Mouse (Mus musculus) cerebellum, postnatal 4 days (tissue): ENCODE data around the gene Unk.
"Not testable (repeated sequence)": the region's sequence is repeated elsewhere in the genome, so short reads cannot be mapped to it uniquely, and the experiment has no call there.

Source experiments
- DNase-seq, 2 experiments: peaks; one replicate each; pipeline ENCODE4 v3.0.0; 2022; ENCODE audit warnings: low spot score in 2 of 2, mixed read lengths in 1 of 2

Unk gene

DNA sequence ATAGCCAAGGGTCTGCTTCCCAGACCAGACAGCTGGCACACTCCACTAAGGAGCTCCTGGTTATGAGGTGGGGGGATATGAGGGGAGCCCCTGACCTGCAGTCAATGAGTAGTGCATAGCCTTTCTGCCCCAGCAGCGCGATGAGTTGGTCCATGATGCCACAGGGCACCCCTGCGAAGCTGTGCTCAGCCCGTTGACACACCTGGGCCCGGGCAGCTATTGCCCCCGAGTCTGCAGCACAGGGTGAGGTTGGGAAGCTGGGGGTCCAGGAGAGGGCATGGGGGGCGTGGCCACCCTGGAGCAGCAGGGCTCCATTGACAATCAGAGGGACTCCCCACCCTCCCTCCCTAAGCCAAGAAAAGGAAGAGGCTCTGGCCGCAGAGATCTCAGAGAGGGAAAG lies 20.0 kb upstream of the Unk start:
- no peak for DNase-seq

DNA sequence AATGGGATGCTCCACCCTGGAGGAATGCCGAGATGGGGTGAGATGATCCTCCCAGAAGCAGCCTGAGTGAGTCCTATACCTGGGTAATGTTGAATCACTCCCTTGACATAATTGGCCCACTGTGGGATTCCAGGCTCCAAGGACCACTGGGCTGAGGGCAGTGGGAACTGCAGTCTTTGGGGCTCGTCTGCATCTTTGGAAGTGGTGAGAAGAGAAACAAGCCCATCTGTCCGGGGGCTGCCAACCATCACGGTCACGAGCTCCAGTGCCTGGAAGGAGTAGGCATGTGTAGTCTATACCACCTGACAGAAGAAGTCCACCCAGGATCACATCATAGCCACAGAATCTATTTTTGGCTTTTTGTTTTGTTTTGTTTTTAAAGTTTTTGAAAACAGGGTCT lies 19.2 kb upstream of the Unk start:
- no peak for DNase-seq

DNA sequence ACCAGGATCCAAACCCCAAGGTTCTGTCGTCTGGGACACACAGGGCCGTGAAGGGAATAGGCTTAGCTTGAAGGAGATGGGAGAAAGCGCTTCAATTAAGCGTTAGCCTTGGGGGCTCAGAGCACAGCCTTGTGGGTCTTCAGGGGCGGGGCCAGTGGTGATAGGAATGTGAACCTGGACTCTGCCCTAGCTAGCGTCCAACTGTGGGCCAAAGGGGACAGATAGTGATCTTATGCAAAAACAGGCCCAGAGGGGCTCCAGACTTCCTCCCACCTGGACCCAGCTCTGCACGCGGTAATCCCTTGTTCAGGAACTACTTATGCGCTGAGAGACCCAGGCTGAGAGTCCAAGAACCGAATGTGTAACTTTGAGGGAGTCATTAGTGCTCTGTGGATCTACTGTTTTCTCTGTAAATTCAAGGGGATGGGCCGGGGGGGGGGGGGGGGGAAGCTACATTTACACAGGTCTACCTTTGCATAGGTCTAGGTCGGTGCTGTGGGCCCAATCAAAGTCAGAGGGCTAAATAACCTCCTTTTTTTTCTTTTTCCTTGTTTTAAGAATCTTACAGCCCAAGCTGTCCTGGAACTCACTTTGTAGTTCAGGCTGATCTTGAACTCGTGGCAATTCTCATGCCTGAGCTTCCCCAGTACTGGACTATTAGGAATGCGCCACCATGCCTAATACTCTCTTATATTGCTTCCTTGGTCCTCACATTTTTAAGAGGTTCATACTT lies 18.4 kb upstream of the Unk start:
- DNase-seq: no peak

DNA sequence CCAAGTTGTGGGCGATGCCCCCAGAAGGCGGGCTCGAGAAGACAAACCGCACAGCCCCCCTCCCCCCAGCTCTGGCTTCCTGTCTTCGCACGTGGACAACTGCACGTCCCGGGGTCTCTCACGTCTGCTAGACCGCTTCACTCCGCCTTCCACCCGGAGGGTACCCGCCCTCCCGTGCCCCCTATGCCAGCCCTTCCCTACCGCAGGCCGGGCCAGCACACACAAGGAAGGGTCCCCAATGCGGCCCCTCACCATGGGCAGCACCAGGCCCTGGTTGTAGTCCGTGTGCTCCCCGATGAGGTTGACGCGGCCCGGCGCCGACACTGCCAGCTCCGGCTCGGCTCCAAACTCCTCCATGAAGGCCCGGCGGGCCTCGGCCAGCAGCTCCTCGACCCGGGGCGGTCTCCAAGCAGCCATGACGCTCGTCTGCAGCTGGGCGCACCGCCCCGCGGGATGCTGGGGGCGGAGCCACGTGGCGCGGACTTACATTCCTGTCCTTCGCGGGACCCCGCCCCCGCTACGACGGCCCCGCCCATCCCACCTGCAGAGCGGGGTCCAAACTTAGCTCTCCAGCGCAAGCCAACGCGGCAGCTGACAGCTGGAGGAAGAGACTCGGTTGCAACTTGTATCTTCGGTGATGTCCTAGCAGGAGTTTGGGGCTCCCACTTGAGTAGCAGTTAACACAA lies 17.7 kb upstream of the Unk start, which contains the start of gene Galk1:
TSS of gene Galk1 (minus strand) at position 458 of the 686 bp plus-strand sequence.
- peak; percentile 57 to 74 for DNase-seq

DNA sequence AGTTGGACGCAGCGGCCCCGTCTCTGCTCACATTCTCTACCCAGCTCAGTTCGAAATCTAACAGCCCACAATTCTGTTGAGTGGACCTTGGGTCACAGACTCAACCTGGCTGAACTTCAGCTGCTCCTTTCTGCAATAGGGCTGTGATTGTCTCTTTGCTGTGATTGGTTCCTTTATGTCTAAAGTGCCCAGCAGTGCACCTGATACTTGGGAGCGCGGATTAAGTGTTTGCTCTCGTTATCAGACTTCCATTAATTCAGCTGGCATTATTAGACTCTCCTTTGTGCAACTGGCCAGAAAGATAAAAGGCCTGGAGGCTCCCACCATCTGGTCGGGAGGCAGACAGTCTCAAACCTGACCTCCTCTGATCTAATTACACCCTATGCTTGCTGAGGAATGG lies 15.3 kb upstream of the Unk start:
- DNase-seq: no peak

DNA sequence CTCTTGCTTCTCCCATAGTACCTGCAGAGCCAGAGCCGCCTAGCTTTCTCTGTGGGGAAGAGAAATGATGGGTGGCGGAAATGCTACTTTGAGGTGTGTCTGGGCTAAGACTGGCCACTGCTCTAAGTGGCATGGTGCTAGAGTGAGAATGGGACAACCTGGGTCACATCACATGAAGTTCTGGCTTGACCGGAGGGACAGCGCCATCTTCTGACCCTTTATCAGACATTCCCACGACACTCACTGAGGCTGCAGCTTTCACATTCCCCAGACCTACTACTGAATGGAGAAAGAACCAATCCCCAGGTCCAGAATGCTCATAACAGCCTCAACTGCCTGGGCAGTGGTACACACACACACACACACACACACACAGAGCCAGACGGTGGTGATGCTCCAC lies 12.0 kb upstream of the Unk start:
- DNase-seq: no peak

DNA sequence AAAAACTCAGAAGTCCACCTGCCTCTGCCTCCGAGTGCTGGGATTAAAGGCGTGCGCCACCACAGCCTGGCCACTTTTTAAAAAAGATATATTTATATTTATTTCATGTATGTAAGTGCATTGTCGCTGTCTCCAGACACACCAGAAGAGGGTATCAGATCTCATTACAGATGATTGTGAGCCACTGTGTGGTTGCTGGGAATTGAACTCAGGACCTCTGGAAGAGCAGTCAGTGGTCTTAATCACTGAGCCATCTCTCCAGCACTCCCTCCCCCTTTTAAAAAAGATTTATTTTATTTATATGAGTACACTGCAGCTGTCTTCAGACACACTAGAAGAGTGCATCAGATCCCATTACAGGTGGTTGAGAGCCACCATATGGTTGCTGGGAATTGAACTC lies 11.3 kb upstream of the Unk start:
- not testable (repeated sequence) for DNase-seq

DNA sequence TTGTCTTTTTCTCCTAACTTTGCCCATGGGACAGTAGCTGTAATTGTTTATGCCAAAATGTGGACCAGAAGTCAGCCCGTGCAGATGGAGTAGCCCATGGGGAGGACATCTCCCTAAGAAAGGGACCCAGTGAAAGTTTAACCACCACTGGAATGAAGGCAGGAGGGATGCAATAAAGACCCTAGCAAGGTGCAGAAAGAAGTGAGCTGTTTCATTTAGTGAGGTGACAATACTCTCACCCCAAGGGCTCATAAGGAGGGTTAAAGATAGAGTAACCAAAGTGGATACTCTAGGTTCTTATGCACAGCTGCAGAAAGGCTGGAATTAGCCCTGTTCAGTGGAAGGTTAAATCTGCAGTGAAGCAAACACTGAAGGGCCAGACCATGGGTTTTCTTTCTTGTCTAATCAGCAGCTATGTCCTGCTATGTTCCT lies 10.7 kb upstream of the Unk start:
- no peak for DNase-seq

DNA sequence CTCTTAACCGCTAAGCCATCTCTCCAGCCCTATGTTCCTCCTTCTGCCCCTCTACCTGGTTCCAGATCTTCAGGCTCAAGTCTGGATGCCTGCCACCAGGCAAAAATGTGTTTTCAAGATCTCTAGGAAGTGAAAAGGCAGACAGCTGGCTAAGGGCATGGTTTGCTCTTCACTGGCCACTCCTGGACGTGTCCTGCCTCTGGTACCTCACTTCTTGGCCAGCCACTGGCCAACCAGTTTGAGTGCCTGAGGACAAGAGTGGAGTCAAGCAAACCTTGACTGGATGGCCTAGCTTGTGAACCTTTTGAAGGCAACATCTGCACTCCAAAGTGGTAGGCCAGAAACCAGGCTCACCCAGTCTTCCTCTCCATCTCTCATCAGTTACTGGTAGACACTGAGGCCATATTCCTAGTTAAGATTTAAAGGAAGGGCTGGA lies 10.1 kb upstream of the Unk start:
- no peak for DNase-seq

DNA sequence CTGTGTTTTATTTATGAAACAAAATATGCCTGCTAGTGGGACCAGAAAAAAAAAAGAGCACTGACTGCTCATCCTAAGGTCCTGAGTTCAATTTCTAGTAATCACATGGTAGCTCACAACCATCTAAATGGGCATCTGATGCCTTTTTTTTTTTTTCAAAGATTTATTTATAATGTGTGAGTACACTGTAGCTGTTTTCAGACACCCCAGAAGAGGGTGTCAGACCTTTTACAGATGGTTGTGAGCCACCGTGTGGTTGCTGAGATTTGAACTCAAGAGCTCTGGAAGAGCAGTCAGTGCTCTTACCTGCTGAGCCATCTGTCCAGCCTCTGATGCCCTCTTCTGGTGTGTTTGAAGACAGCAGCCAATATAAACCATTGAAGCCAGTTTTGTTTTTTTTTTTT lies 9.6 kb upstream of the Unk start:
- no peak for DNase-seq

DNA sequence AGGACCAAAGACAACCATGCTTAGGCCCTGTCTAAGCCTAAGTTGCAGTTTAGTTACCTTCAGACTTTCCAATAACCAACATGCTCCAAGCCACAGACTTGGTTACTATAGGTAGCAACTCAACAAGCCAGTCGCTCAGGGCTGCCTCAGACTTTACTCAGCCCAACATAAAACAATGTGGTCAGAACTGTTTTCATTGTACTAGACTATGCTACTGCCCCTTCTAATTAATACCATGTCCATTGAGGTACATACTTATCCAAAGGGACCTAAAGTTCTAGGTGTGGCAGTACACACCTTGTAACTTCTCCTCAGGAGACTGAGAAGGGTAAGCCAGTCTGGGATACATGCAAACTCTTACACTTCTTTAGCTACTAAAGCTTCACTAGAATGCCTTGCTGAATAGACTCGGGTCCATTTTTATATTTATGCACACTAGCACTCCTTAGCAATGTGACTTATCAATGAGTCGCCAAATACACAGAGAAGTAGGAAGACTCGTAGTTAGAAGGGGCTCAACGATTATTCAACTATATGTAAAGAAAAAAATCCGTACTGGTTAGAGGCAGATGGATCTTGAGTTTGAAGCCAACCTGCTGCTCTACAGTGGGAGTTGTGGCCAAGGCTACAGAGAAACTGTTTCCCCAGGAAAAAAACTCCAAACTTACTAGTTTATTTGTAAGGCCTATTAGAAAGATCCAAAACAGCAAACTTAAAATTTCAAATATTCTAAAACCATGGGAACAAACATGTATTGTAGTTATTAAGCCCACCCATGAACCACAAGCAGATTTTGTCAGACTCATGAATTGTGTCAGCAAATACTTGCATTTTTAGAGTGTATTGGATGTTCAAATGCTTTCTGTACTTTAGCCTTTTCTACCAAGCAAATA lies 8.5 kb upstream of the Unk start:
- no peak for DNase-seq

DNA sequence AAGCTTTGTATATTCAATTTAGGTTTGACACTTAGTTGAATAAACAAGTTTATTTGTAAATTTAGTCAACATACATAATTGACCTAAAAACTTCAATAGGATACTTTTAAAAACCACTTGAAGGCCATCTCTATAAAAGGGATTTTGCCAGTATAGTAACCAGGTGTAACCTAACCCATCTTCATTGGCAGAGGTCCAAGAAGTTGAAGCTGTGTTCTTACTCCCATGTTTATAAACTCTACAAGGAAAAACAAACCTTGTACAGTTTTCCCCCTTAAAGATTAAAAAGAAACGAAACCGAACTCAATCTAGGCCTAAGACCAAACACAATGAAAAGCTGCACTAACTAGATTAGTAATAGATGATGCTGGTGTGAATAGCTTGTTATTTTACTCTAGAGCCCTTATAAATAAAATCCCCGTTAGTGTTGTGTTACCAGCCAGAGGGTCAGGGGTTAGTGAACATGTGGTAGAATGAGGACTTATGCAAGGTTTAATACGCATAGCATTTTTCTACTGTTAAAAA lies 7.8 kb upstream of the Unk start:
- DNase-seq: no peak

DNA sequence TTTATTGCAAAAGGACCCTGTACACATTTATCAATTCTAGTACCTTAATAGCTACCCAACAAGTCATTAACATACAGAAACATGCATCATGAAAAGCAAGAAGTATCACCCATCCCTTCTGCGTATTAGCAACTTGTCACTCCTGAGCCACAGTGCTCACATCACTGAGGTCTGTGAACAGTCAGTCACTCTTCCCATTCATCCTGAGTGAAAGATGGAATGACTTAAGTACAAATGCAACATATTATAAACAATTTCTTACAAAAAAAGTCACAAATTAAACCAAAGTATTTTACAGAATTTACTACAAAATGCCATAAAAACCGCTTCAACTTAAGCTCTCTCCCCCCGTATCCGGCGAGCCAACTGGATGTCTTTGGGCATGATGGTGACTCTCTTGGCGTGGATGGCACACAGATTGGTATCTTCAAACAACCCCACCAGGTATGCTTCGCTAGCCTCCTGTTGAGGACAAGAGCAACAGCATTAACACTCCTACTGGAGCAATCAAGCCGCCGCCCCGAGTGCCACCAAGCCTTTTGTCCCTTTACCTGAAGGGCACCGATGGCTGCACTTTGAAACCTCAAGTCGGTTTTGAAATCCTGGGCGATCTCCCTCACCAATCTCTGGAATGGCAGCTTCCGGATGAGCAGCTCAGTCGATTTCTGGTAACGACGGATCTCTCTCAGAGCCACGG lies 6.9 kb upstream of the Unk start:
- not testable (repeated sequence) for DNase-seq

DNA sequence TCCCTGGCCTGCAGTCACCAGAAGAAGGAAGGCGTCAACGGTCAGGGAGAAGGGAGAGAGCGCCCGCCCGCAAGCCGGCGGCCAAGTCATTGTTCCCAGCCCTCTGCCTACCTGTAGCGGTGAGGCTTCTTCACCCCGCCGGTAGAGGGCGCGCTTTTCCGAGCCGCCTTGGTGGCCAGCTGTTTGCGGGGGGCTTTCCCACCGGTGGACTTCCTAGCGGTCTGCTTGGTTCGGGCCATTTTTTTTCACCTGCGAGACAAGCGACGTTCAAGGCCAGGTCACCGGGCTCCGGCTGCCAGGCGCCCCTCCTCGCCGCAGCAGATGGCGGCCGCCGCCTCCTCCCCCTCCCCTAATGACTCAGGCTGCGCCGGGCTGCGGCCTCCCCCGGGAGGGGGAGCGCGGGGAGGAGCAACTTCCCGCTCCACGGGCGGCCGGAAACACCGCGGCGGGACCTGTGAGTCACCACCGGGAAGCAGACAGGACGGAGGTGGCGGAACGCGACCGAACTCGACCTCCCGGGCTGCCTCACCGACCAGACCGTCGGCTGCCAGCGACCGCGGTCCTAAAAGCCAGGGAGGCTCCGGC lies 6.3 kb upstream of the Unk start:
- DNase-seq: peak in 1 of 2 experiments; percentile 78

DNA sequence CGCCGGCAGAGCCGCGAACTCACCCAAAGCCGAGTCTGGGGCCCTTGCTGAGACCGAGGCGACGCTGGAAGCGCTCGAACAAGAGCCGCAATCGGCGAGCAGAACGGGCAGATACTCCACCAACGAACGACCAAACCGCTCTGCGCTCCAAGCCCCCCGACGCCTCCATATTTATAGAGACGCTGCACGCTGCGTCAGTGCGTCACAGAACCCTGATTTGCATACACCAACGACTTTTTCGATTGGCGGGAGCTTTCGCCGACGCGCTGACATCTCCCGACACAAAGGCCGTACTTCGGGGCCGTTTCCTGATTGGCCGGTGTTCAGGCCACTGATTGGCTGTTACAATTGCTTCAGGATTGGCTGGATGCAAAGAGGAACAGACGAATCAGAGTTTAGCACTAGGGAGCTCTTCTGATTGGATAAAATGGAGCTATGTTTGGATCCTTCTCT lies 5.7 kb upstream of the Unk start:
- DNase-seq: peak; percentile 87 to 92

DNA sequence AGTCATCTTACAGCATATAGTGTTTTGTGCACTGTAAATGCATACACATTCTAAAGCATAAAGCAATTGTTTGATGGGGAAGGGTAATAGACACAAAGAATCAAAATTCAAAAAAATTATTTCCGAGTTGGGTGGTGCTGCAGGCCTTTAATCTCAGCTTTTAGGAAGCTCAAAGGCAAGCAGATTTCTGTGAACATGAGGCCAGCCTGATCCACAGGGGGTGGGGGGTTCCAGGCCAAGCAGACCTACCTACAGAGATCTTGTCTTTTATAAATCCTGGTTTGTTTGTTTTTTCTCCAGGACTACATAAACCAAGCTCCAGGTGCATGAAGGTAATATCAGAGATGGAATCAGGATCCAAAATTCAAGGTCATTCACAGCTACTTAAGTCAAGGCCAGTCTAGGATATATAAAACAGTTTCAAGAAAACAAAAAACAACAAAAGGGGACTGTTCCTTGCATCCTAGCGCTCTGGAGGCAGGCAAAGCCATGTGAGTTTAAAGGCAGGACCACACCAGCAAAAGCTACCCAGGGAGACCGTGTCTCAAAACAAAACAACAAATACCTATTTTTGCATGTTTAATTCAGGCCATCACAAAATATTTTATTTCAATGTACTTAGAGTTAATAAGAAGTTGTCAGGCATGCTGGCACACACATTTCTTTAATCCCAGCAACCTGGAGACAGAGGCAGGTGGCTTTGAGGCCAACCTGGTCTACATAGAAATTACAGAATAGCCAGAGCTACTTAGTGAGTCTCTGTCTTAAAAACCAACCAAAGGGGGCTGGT lies 4.9 kb upstream of the Unk start:
- no peak for DNase-seq

DNA sequence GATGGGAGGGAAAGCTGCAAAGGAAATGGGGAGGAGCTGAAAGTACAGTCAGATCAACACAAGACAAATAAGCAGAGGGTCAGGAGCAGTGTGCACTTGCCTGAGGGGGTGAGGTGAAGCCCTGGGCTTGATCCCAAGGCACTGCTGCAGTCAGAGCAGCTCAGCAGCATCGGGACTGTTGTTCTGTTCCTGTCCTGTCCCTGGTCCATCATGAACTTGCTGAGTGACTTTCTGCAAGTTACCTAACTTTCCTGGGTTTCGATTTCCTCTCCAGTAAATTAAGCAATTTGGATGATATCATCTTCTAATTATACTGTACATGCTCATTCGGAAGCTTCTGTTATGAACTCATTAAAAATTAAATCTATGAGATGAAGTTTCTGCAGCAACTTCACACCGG lies 2.4 kb upstream of the Unk start, which contains the start of gene H3f3b:
TSS of gene H3f3b (minus strand) at position 207 of the 400 bp plus-strand sequence.
- no peak for DNase-seq

DNA sequence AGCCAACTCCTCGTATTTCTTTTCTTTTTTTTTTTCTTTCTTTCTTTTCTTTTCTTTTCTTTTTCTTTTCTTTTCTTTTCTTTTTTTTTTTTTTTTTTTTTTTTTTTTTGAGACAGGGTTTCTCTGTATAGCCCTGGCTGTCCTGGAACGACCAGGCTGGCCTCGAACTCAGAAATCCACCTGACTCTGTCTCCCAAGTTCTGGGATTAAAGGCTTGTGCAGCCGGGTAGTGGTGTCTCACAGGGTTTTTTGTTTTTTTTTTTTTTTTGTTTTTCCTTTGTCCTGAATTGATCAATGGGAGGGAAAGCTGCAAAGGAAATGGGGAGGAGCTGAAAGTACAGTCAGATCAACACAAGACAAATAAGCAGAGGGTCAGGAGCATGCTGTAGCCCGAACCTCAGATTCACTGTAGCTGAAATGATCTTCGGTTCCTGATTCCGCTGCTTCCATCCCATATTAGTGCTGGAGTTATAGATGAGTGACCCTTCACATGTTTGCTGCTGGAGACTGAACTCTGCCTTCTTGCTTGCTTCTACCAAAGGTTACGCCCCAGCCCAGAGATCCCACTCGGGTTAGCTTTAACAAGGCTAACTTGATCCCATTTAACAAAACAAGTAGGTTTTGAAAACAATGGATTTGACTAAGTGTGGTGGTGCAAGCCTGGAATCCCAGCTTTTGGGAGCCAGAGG lies 1.8 kb upstream of the Unk start:
- no peak for DNase-seq

DNA sequence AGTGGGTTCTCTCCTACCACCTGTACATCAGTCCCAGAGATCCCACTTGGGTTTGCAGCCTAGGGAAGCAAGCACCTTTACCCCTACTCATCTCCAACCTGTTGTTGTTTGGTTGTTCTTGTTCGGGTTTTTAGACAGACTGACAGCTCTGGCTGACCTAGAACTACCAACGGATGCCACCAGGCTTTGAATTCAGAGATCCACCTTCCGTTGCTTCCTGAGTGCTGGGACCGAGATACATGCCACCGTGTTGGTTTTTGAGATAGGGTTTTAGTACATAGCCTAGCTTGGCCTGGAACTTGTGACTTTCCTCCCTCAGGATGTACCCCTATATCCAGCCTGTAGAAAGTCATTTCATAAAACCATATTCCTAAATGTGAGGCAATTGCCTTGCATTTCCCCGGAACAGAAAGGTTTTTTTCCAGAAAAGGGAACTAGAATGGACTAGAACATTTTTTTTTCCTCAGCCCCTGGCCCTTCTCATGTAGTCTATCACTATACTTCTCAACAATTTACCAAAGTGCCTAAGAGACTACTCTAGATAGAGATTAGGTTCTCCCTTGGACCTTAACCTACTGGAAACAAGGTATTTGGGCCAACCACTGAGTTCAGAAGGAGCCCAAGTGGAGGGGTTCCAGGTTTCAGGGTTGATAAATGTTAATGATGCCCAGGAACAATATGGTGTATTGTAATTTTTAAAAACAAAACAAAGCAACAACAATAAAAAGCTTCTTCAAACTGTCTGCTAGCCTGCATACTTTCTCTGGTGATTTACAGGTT lies 846 bp upstream of the Unk start:
- DNase-seq: no peak
